Mouse (Mus musculus) 3T3-L1 (cell line): ENCODE measurements around the gene Scarf1.

Experiments used
- DNase-seq: peaks from one replicate; pipeline ENCODE4 v3.0.0-alpha.2; 2015; ENCODE audit warnings: low read depth, low spot score

Gene Scarf1

DNA sequence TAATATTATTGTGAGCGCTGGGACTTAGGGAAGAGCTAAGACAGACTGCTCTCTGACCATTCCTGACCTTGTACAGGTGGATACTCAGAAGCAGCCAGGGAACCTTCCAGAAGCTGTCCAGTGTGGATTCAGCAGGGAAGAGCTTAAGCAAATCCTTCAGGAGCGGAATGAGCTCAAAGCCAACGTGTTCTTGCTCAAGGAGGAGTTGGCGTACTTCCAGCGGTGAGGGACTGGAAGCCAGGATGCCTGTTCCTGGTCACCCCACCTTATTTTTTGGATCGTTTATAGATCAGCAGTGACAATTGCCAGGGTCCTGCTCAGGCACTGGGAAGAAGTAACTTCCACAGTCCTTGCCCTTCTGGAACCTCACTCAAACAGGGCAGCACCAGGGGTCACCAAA is 2.1 kb upstream of the Scarf1 start:
- DNase-seq = no peak

DNA sequence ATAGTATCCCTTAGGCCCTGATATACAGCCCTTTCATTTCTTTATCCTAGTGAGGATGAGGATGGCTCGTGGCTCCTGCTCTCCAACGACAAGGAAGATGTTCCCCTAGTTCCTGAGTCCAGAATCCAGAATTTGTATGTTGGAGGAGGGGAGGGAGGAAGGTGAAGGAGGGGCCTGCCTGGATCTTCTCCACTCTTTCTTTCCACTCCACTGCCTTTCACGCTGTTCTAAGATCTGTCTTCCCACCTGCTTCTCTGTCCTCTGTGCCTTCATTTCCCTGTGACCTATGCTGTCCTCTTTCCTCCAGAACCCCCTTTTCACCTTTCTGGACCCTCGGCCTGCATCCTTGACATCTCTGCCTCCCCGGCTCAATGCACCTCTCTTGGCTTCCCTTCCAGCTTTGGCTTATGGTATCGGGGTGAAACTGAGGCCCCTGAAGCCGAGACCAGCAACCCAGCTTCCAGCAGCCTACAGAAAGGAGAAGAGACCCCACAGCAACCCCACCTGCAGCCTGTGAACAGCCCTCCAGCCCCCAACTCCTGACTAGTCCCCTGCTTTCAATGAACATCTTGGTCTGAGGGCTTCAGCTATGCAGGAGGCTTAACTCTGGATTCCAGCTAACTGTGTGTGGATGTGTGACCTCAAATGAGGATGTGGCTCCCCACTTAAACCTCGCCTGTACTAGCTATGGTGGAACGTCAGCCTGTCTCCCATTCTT is 880 bp upstream of the Scarf1 start:
- no peak for DNase-seq

DNA sequence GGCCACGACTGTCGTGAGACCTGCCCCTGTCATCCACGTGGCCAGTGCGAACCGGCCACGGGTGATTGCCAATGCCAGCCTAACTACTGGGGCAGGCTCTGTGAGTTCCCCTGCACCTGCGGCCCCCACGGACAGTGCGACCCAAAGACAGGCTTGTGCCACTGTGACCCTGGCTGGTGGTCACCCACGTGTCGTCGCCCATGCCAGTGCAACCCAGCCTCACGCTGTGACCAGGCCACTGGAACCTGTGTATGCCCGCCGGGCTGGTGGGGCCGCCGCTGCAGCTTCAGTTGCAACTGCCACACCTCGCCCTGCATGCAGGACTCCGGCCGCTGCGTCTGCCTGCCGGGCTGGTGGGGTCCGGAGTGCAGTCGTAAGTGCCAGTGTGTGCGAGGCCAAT is 1.8 kb downstream of the Scarf1 start:
- no peak for DNase-seq

DNA sequence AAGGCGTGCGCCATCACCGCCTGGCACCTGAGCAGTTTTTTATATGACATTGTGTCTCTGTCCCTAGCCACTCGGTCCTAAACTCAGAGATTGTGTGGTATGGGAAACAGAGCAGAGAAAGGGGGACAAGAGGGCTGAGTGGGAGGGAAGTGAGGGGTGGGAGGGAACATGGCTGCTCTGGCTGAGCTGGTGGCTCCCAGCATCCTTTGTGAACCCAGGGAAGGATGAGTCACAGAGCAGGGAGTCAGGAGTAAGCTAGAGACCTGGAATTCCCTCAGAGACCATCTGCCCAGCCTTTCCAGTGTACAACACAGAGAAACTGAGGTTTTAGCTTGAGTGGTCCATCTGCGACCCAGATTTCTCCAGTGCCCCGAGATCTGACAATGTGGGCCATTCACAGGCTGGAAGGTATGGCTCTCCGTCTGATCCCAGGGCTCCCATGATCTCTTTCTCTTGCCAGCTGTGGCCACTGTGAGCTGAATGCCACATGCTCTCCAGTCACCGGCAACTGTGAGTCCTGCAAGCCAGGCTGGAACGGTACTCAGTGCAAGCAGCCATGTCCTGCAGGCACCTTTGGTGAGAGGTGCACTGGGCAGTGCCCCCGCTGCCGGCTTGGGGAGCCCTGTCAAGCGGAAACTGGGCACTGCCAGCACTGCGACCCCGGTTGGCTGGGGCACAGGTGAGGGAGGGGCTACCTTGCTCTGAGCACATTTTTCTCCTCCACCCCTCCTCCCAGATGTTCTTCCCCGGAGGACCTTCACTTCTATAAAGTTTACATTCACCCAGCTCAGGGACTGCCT is 6.7 kb downstream of the Scarf1 start:
- DNase-seq = peak; percentile 39

GRCm38 (mm10) chr11:75521609-75522008 is 8.3 kb downstream of the Scarf1 start:
- no peak for DNase-seq

GRCm38 (mm10) chr11:75522793-75523192 is 9.5 kb downstream of the Scarf1 start:
- DNase-seq = no peak

GRCm38 (mm10) chr11:75525531-75526125 is 12.3 kb downstream of the Scarf1 start:
- DNase-seq = no peak

- DNase-seq = no peak
Measured at GRCm38 (mm10) chr11:75526943-75527342, 13.6 kb downstream of the Scarf1 start.

GRCm38 (mm10) chr11:75529771-75530170 is 16.4 kb downstream of the Scarf1 start:
- no peak for DNase-seq

- peak; percentile 92 for DNase-seq
Measured at GRCm38 (mm10) chr11:75530325-75530724, 17.0 kb downstream of the Scarf1 start.

DNA sequence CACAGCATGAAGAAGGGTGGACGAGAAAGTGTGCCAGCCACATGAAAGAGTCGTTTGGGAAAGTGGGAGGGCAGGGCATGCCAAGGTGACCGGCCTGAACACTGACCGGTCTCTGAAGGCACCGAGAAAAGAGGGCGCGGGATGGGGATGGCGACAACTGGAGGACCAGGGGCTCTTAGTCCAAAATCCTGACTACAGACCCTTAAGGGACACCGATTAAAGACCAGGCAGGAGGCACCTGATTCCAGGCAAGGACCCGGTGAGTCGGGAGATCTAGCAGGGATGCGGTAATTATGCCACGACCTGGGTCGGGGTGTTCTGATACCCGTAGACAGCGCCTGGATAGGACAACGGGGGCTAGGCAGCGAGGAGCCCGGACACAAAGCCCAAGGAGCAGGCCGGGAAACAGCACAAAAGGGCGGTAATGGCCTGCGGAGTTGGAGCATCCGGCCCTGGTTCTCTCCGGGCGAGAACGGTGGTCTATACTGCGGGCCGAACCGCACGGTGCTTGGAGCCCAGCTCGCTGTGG is 17.6 kb downstream of the Scarf1 start:
- peak; percentile 34 for DNase-seq

- peak; percentile 94 for DNase-seq
Measured at GRCm38 (mm10) chr11:75531469-75532242, 18.3 kb downstream of the Scarf1 start, which contains the start of gene Slc43a2. Gene Slc43a2, plus strand, starts transcription at chr11:75531694.

GRCm38 (mm10) chr11:75532340-75533277 is 19.3 kb downstream of the Scarf1 start:
- no peak for DNase-seq

DNA sequence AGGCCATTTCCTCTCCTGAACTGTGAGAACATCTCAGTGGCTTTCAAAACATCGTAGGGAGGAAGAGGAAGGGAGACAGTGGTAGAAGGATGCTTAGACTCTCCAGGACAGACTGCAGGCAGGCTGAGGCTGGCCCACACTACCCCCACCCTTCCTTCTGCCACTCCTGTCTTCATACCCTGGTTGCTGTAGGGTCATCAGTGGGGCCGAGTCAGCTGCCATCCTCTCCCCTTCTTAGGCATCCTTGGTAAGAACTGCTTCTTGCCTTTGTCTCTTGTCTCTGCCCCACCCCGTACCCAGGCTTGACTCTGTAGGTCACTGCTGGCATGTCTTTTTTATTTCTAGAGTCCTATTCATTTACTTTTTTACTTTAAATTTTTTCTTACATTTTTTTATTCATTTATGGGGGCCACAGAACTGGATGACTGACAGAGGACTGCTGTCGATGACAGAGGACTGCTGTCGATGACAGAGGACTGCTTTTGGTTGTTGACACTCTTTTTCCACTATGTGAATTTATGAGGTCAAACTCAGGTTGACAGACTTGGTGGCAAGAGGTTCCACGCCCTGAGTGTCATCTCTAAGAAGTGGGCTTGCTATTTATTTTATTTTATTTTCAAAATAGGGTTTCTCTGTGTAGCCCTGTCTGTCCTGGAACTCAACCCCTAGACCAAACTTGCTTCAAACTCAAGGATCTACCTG is 20.1 kb downstream of the Scarf1 start:
- DNase-seq = no peak

- DNase-seq = no peak
Measured at GRCm38 (mm10) chr11:75534286-75535033, 21.1 kb downstream of the Scarf1 start.

DNA sequence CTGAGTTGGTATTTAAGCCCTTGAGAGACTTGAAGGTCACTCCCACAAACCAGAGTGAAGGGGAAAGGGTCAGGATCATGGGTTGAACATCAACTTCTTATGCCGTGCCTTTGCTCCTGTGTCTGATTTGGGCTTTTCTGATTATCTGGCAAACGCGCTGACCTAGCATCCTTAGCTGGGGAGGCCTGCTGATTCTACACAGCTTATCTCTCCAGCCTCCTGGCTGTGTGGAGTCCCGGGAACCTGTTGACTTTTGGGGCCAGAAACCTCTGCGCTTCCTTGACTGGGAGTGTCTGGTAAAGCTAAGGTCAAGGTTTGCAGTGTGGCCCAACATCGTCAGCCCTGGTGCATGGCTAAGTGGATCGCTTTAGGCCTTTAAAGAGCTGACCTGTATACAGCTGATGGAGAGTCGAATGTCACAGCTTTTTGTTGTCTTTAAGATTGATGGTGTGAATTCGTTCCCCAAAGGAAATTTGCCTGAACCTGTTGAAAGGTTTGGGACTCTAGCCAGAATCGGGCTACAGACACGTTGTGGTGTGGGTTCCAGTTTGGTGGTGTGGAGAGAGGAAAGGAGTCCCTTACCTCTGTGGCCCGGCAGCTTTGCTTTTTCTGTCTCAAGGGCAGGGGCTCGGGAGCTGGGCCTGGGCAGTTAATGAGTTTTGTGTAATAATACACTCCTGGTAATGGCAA is 21.9 kb downstream of the Scarf1 start:
- DNase-seq = no peak

GRCm38 (mm10) chr11:75536255-75537024 is 23.1 kb downstream of the Scarf1 start:
- DNase-seq = no peak

- DNase-seq = no peak
Measured at GRCm38 (mm10) chr11:75537025-75537414, 23.7 kb downstream of the Scarf1 start.
